Mouse (Mus musculus) left cerebral cortex, adult 9 months (tissue): ENCODE measurements around the gene Sh2d1a.

ENCODE experiments used
- DNase-seq, 2 experiments: peaks; one replicate each; pipeline ENCODE4 v3.0.0; 2022; ENCODE audit warnings: low spot score in 2 of 2

Gene Sh2d1a

DNA sequence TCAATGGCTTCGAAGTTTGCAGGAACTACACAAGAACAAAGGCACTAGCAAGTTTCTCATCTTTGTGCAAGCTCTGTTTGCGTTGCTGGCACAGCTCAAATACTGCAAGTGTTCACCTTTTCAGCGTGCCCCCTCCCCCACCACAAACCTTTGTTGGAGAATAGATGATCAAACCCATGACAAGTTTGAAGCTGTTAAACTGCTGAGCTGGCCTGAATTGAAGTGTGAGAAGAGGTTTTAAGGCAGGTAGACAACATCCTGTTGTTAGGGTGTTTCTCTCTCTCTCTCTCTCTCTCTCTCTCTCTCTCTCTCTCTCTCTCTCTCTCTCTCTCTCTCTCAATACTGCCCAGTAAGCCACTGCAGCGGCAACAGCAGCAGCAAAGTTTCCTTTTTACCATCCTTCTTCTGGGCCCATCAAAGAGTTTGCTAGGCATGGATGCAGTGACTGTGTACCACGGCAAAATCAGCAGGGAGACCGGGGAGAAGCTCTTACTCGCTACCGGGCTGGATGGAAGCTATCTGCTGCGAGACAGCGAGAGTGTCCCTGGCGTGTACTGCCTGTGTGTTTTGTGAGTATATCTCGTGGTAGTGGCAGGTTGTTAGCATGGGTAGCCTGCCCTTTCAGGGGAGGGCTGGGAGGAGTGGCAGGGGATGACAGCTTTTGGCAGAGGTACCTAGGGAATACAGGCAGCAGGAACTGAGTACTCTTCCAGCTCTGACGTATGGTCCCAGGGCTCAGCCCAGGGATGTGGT lies at the start of gene Sh2d1a:
Gene Sh2d1a, plus strand, starts transcription at position 163 of the 753 bp plus-strand sequence.
- DNase-seq = no peak

DNA sequence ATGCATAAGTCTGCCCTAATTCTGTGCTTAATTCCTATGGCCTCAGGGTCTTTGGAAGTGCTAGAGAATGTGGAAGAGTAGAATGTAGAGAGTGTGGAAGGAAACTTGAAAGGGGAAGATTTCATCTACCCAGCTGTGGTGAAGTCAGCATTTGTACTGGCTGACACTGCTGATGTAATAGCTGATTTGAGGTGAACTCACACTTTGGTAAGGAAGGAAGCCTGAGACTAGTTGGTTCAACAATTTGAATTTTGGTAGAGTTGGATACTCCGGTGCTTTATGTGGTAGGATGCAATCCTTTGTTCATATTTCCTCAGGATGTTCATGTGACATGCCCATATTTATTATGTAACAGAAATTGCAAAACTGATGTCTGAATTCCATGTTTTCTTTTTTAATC lies 49.3 kb upstream of the Sh2d1a start:
- DNase-seq = no peak

DNA sequence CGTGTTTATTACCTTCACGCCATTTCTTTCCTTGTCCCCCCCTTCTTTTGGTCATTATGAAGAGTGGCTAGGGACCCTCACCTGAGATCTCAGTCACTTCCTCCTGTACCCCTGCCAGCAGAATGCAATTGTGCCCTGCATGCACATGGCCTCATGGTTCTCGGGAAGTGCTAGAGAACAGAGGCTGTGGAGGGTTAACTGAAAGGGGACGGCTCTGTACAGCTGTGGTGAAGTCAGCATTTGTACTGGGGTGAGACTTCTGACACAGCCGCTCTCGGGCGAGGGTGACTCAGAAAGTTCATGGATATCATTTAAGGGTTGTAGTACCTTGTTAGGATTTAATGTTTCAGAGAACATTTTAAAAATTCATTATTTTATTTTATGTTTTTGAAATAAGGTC lies 47.7 kb upstream of the Sh2d1a start:
- DNase-seq = no peak

DNA sequence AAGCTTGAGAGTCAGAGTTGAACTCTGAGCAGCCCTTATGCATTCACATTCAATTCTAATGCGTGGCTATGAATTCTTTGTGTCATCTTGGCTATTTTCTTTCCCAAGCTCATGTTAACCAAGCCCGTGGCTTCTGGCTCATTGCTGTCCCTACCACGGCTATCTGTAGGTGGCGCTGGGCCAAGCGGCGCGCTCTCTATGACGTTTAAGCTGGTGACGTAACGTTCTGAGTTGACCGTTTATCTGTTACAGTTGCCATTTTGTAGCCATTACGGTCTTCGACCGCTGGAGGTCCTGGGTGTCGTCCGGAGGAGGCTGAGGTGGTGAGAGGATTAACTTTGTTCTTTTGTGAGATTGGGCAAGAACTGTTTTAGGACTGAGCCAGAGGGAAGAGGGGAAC lies 12.8 kb upstream of the Sh2d1a start, which contains the start of gene Tex13c2:
Gene Tex13c2, plus strand, starts transcription at position 246 of the 400 bp plus-strand sequence.
- no peak for DNase-seq

- no peak for DNase-seq
Observed at GRCm38 (mm10) chrX:42490336-42490735, 11.9 kb upstream of the Sh2d1a start.

DNA sequence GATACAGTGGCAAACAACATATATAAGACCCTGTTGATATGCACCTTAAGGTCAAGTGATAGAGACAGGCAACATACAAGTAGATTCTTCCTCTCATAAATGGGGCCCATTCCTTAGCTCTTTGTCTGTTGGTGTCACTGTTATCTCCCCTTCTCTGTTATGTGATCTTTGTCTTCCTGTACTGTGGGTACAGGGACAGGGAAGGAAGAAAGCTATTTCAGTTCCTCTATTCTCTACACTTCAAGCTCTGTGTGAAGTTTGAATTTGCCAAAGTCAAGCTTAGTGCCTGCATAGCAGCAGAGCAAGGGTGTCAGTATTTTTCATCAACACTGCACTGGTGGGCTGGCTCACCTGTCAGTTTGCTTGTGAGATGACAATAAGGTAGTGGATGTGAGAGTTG lies 1.7 kb upstream of the Sh2d1a start:
- no peak for DNase-seq

GRCm38 (mm10) chrX:42511105-42511504 lies 8.9 kb downstream of the Sh2d1a start:
- DNase-seq = no peak

GRCm38 (mm10) chrX:42512567-42512966 lies 10.3 kb downstream of the Sh2d1a start:
- DNase-seq = no peak

GRCm38 (mm10) chrX:42522868-42523267 lies 20.6 kb downstream of the Sh2d1a start:
- DNase-seq = no peak

DNA sequence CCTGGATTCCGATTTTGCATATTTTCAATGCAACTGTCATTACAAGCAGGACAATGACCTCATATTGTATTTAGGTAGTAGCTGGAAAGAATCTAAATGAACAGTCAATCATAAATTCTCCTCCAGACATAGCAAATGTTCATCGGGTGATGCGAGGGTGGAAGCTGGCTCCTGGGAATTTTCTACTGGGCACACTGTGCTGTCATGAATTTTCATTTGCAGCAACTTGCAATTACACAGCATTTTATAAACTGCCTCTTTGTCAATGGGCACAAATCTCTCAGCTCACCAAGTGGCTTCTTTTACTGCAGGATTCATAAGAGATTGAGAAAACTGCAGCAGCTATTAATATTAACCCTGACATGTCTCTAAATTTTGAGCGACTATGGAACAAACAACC lies 28.4 kb downstream of the Sh2d1a start:
- DNase-seq = no peak

- DNase-seq = peak in 1 of 2 experiments; percentile 32
Observed at GRCm38 (mm10) chrX:42540030-42540755, 37.9 kb downstream of the Sh2d1a start.

DNA sequence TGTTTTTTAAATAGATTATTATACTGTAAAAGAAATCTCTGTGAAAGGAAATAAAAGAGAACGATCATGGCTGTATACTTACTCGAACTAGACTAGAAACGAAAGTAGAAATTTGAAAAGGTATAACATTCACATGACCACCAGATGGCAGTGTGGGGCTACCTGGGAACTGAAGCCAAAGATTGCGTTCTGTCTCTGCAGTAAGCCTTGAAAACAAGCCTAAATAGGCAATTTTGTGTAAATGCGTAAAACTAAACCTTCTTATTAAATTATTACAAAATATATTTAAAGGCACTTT lies 38.5 kb downstream of the Sh2d1a start:
- peak in 1 of 2 experiments; percentile 70 for DNase-seq

DNA sequence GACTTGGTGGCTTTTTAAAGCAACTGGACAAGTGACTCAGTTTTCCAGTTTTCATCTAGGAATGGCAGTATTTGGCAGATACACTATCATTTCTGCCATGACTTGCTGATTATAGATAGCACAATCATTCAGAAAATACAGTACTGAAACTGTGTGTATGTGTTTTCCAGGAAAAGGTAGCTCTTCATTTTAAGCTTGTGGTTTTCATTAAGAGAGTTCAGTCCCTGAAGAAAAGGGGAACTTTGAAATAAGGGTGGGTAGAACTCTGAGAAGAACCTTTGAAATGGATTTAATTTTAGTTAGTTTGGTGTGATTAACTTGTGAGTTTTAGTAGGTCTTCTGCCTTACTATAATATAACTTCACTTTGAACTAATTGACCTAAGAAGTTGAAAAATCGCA lies 42.8 kb downstream of the Sh2d1a start:
- DNase-seq = no peak

DNA sequence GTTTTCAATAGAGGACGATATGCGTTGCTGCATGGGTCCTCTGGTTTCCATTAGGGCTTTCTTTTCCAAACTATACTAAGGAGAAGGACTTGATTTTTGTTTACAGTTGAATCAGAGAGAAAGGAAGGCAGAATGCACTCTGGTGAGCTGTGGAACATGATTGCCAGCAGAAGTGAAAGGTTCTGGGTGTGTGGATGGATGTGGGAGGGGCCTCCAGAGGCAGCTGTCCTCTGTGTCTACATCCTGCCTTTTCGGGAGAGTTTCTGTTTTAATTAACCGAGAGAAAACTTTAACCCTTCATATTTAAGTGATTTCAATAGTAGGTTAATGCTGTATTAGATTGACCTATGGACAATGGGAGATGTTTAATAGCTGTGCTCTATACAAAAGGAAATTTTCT lies 46.3 kb downstream of the Sh2d1a start:
- no peak for DNase-seq

DNA sequence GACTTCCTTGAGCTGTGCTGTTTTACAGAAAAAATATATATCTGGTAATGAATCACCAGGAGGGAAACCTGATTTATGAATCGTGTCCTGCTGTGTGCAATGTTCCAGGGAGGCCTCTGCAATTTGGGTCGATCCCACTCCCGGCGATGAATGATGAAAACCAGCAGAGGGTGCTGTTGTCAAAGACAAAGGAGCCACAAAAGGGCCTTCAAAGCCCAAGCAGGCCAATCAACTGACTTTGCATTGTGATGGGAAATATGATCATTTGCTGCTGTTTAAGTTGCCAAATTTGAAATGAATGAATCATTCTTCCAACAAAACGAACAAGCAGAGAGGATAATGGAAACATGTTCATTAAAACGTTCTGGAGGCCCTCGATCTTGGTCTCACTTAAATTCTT lies 55.0 kb downstream of the Sh2d1a start:
- peak in 1 of 2 experiments; percentile 68 for DNase-seq

GRCm38 (mm10) chrX:42558683-42559082 lies 56.4 kb downstream of the Sh2d1a start:
- no peak for DNase-seq
